Mouse (Mus musculus) neural tube, embryonic 15.5 days (tissue): Measurements from ENCODE around the gene Rdh1. TPM values are rescaled to one million over a fixed set of nuclear protein-coding genes. Genes with fewer than 3 reads are reported as not detected.

Experiments used
- ATAC-seq: fragments of 200-750 bp; cut with Nextera tagmentation; 2 replicates; pipeline ENCODE4 v1.8.0; 2017; ENCODE audit warnings: mild to moderate bottlenecking, moderate TSS enrichment, moderate library complexity; ENCODE audit not compliant: low FRiP score
- H3K27ac ChIP-seq: fragments of 300-500 bp; sonication (generic); replicated peaks from 2 replicates; pipeline ENCODE4 v1.5.1; 2015; ENCODE audit warnings: mild to moderate bottlenecking, inconsistent platforms
- H3K27me3 ChIP-seq: fragments of 300-500 bp; sonication (generic); replicated peaks from 2 replicates; pipeline ENCODE4 v1.6.1; 2015; ENCODE audit warnings: inconsistent platforms
- H3K36me3 ChIP-seq: fragments of 300-500 bp; sonication (generic); 2 replicates; pipeline ENCODE4 v1.6.1; 2015; ENCODE audit warnings: inconsistent platforms
- H3K4me1 ChIP-seq: fragments of 300-500 bp; sonication (generic); 2 replicates; pipeline ENCODE4 v1.6.1; 2015; ENCODE audit warnings: inconsistent platforms
- H3K4me2 ChIP-seq: fragments of 300-500 bp; sonication (generic); 2 replicates; pipeline ENCODE4 v1.6.1; 2015; ENCODE audit warnings: inconsistent platforms, mild to moderate bottlenecking, moderate library complexity
- H3K4me3 ChIP-seq: fragments of 300-500 bp; sonication (generic); replicated peaks from 2 replicates; pipeline ENCODE4 v1.5.1; 2015; ENCODE audit warnings: mild to moderate bottlenecking, inconsistent platforms
- H3K9ac ChIP-seq: fragments of 300-500 bp; sonication (generic); replicated peaks from 2 replicates; pipeline ENCODE4 v1.6.1; 2015; ENCODE audit warnings: mild to moderate bottlenecking, inconsistent platforms
- H3K9me3 ChIP-seq: fragments of 300-500 bp; sonication (generic); replicated peaks from 2 replicates; pipeline ENCODE4 v1.6.1; 2016; ENCODE audit warnings: inconsistent platforms
- WGBS: fragments of 180-500 bp; shearing (Covaris S2); methylation state at CpG from one replicate; pipeline ENCODE4 v1.1.7; 2015; ENCODE audit warnings: mixed read lengths; 5-methylcytosine and 5-hydroxymethylcytosine counted together
- polyA plus RNA-seq: library from polyadenylated mRNA; unstranded; fragments of >200 nt; fragmentation: Nextera tagmentation; extraction: Ambion mirVana; gene quantifications from 2 replicates; pipeline ENCODE4 v1.2.1, GENCODE M21; 2015

The Rdh1 gene
- not detected in 2 replicates for polyA plus RNA-seq

DNA sequence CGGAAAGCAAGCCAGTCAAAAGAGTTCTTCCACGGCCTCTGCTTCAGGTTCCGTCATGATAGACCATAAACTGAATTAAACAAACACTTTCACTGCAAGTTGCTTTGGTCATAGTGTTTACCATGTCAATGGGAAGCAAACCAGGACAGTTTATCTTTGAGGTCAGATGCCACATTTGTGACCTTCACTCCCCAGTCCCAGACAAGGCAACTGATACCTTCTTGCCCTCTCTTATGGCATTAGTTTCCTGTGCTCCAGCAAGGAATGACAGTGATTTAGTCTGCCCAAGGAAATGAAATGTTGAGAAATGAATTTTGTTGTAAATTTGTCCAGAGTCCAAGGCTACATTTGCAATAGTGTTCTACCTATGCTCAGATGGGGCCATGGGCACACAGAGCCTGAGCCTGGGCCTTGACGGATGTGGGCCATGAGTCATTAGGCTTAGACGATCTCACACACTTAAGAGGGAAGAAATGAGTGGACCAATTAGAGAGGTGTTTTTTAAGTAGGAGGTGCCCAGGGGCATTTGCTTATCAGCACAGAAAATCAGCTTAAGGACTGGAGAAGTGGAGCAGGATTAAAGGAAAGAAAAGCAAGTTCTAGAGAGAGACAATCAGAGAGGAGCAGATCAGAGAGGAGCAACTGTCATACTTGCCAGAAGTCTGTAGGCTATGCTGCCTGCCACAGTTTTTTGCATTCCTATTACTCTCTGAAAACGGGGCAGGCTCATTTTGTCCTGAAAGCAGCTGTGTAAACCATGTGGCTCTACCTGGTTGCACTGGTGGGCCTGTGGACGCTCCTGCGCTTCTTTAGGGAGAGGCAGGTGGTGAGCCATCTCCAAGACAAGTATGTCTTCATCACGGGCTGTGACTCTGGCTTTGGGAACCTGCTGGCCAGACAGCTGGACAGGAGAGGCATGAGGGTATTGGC lies at the start of gene Rdh1, which contains the start of gene Rdh16f1:
TSS of gene Rdh1 (plus strand) at position 541 of the 930 bp plus-strand sequence.
TSS of gene Rdh16f1 (plus strand) at position 607 of the 930 bp plus-strand sequence.
- Histone ChIP-seq H3K4me3 (no peak within 1 kb of the TSS), H3K36me3 (no peaks in the 10 kb centered on the region), H3K9ac (no peak within 1 kb of the TSS), H3K4me2 (no peak within 1 kb of the TSS), H3K9me3 (no peaks in the 10 kb centered on the region), H3K4me1 (no peaks in the 10 kb centered on the region), H3K27me3 (no peaks in the 10 kb centered on the region), H3K27ac (no peak within 1 kb of the TSS)
- WGBS = 77% methylated on average over 9 of the region's 9 CpGs
- ATAC-seq = no peak

DNA sequence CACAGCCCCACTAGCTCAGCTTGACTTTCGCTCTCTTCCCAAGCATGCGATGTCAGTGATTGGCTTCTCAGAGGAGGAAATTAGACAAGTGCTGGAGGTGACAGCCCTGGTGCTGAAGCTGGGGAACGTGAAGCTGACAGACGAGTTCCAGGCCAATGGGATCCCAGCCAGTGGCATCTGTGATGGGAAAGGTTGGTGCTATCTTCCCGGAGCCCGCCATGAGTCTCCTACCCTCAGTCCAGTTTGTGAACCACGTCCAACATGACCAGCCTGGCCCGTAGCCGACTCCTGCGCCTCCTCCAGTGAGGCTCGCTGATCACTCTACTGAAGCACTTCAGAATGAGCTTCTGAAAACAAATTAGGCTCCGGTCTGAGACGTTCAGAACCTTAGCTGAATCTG lies 49.2 kb upstream of the Rdh1 start:
- Histone ChIP-seq H3K4me1 (no peaks in the 10 kb centered on the region), H3K9ac (no peak overlapping the region), H3K4me3 (no peak overlapping the region), H3K27me3 (no peaks in the 10 kb centered on the region), H3K9me3 (no peaks in the 10 kb centered on the region), H3K27ac (no peak overlapping the region), H3K36me3 (no peaks in the 10 kb centered on the region), H3K4me2 (no peak overlapping the region)
- ATAC-seq = no peak
- WGBS = 86% methylated on average over 13 of the region's 13 CpGs

DNA sequence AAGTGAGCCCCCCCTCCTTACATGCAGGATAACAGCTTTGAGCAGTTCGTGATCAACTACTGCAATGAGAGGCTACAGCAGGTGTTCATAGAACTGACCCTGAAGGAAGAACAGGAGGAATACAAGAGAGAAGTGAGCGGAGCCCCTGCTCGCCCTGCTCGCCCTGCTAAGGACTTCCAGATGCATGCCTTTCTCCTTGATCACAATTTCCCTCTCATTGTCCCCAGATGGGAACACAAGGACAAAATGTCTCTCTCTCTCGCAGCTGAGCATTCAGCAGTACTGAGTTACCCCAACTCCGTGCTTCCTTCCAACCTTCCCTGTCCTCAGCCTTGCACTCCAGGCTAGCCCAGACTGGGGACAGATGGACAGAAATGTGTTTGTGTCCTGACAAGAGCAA lies 46.8 kb upstream of the Rdh1 start:
- Histone ChIP-seq H3K9me3 (no peaks in the 10 kb centered on the region), H3K4me1 (no peaks in the 10 kb centered on the region), H3K36me3 (no peaks in the 10 kb centered on the region), H3K27me3 (no peaks in the 10 kb centered on the region), H3K9ac (no peak overlapping the region), H3K4me2 (no peak overlapping the region), H3K4me3 (no peak overlapping the region), H3K27ac (no peak overlapping the region)
- 78% methylated on average over 6 of the region's 6 CpGs for WGBS
- ATAC-seq = no peak

DNA sequence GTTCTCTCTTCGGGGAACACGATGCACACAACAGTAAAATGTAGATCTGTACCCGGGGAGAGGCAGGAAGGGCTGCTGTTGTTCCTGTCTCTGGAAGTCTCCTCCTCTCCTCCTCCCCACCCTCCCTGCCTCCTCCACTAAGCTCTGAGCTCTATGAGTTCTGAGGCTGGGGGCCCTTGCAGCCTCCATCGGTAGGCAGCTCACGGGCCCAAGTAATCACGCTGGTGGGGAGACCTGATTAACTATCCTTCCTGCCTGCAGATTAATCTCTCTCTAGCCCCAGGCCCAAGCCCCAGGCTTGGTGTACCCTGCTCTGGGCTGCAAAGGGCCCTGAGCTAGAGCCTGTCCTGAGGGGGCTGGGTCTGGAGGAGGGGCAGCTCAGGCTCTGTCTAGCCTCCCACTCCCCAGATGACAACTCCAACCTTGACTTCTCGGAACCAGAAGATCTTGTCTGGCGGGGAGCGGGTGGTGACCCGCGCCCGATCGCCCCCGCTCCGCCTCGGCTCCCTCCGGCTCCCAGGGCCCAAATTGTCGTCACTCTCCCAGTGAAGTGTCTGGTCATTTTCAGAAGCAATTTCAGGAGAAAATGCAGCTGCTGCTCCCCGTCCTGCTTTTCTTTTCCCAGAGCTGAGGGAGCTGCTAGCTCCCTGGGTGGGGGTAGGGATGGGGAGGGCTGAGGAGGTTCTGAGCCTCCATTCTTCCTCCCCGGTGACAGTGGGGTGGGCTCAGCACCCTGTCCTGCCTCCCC lies 37.7 kb upstream of the Rdh1 start:
- Histone ChIP-seq H3K27ac (no peak overlapping the region), H3K36me3 (no peaks in the 10 kb centered on the region), H3K4me1 (peaks cover 18% of the 10 kb centered on the region), H3K9me3 (no peaks in the 10 kb centered on the region), H3K27me3 (0 out of 2 replicates have a peak, but pooled peaks cover 8% of the 10 kb centered on the region), H3K4me2 (peak overlapping the region; percentile 30), H3K4me3 (no peak overlapping the region), H3K9ac (peak overlapping the region; percentile 2; the same call in 1 of the 2 replicates)
- WGBS = 11% methylated on average over 20 of the region's 20 CpGs
- peak; percentile 39; the same call in 1 of the 2 replicates for ATAC-seq

DNA sequence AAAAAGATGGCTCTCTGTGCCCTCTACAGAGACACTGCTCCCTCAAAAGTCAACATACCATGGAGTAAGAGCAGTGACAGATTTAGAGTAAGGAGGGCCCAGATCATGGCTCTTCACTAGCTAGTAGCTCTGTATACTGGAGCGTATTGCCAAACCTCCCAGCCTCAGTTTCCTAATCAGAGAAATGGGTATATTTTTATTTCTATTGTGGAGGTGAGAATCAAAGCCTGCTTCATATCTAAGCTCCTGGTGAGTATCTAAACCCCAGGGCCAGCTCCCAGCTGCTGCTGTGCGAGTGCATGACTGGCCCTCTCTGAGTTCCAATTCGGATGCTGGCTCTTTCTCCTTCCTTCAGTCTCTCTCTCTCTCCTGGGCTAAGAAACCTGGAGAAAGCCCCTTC lies 35.3 kb upstream of the Rdh1 start, which contains the start of gene Tac2:
TSS of gene Tac2 (plus strand) at position 301 of the 400 bp plus-strand sequence.
- no peak within 1 kb of the TSS for H3K9ac ChIP-seq
- H3K27ac ChIP-seq = no peak within 1 kb of the TSS
- no peaks in the 10 kb centered on the region for H3K36me3 ChIP-seq
- 87% methylated on average over 3 of the region's 3 CpGs for WGBS
- H3K4me1 ChIP-seq = peaks cover 18% of the 10 kb centered on the region
- ATAC-seq = no peak
- H3K27me3 ChIP-seq = 0 out of 2 replicates have a peak, but pooled peaks cover 8% of the 10 kb centered on the region
- no peak within 1 kb of the TSS for H3K4me2 ChIP-seq
- H3K4me3 ChIP-seq = no peak within 1 kb of the TSS
- H3K9me3 ChIP-seq = no peaks in the 10 kb centered on the region

DNA sequence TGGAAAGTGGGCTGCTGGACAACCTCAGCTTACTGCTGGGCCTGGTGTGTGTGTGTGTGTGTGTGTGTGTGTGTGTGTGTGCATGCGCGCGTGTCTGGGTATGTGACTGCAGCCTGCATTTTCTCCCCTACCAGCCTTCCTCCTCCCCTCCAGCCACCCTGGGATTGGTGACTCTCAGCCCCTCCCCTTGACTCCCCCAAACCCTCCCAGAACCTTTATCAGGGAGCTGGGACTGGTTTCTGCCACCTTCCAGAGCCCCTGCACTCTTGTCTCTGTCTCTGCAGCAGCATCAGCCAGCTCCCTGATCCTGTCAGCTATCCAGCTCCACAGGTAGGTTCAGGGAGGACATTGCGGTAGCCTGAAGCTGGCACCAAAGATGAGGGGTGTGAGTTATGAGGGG lies 34.4 kb upstream of the Rdh1 start:
- Histone ChIP-seq H3K4me1 (peaks cover 21% of the 10 kb centered on the region), H3K27ac (no peak overlapping the region), H3K9ac (no peak overlapping the region), H3K36me3 (no peaks in the 10 kb centered on the region), H3K4me3 (no peak overlapping the region), H3K9me3 (no peaks in the 10 kb centered on the region), H3K4me2 (no peak overlapping the region), H3K27me3 (0 out of 2 replicates have a peak, but pooled peaks cover 8% of the 10 kb centered on the region)
- ATAC-seq = no peak
- 83% methylated on average over 4 of the region's 4 CpGs for whole genome bisulfite sequencing

DNA sequence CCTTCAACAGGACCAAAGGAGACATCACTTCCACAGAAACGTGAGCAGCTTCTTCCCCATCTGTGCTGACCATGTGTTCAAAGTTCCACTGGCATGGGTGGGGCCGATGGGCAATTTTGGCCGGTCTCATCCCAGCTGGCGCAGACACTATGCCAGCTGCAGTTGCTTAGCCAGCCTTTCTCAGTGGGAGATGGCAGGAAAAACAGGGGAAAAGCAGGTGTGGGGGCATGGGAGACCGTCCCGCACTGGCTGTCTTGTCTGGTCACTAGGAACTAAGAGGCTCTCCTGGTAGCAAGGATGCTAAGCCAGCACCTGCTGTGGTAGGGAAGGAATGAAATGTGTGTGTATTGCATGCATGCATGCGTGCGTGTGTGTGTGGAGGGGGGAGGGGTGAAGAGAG lies 31.1 kb upstream of the Rdh1 start:
- H3K36me3 ChIP-seq = no peaks in the 10 kb centered on the region
- H3K27ac ChIP-seq = no peak overlapping the region
- no peak overlapping the region for H3K4me3 ChIP-seq
- H3K9me3 ChIP-seq = no peaks in the 10 kb centered on the region
- H3K4me2 ChIP-seq = no peak overlapping the region
- H3K27me3 ChIP-seq = 0 out of 2 replicates have a peak, but pooled peaks cover 6% of the 10 kb centered on the region
- H3K9ac ChIP-seq = no peak overlapping the region
- WGBS = 67% methylated on average over 8 of the region's 8 CpGs
- ATAC-seq = no peak
- peaks cover 14% of the 10 kb centered on the region for H3K4me1 ChIP-seq

DNA sequence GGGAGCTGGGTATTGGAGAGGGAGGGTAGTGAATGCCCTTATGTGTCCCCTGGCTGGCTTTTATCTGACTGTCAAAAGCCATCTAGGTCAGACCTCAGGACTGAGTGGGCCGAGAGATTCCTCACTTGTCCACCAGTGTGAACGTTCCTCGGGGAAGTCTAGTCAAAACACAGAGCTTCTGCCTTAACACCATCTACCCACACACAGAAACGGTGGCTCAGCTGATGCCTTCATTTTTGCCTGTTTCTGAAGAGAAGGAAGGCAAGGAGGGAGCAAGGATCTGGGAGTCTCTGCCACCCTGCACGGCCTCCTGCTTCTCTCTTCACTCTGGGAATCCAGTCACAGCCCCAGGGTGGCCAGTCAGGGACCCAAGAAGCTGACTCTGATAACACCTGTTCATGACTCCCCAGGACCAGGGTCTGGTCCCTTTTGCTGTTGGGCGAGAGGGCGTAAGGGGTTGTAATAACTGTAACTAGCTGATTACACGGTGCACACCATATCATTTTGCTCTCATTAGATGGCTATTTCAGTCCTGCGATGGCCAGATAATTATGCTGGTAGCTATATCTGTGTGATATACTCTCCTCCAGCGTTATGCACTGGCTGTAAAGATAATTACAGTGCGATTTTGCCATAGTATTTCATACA lies 29.1 kb upstream of the Rdh1 start:
- Histone ChIP-seq H3K4me1 (peaks cover 14% of the 10 kb centered on the region), H3K9ac (no peak overlapping the region), H3K4me2 (no peak overlapping the region), H3K4me3 (no peak overlapping the region), H3K27me3 (0 out of 2 replicates have a peak, but pooled peaks cover 3% of the 10 kb centered on the region), H3K36me3 (no peaks in the 10 kb centered on the region), H3K27ac (peak overlapping the region; percentile 57), H3K9me3 (no peaks in the 10 kb centered on the region)
- WGBS = 46% methylated on average over 11 of the region's 11 CpGs
- peak; percentile 57; the same call in 1 of the 2 replicates for ATAC-seq

DNA sequence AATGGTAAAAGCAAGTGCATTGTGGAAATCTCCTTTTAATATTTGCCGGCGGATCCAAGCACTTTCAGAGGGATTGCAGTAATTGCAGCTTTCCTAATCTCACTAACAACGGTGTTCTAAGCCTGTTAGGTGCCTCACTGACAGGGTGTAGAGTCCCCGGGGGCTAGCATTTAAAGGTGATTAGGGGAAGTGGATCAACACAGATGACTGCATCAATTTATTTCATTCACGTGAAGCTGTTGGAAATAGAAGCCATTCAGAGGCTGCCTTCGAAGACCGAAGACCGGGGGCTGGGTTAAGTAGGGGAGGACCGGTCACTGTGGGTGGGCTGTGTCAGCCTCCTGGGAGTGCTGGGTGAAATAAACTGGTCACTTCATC lies 28.6 kb upstream of the Rdh1 start:
- H3K36me3 ChIP-seq = no peaks in the 10 kb centered on the region
- H3K4me3 ChIP-seq = no peak overlapping the region
- WGBS = 22% methylated on average over 9 of the region's 9 CpGs
- no peaks in the 10 kb centered on the region for H3K9me3 ChIP-seq
- no peak overlapping the region for H3K9ac ChIP-seq
- no peak for ATAC-seq
- H3K27me3 ChIP-seq = 0 out of 2 replicates have a peak, but pooled peaks cover 3% of the 10 kb centered on the region
- peaks cover 14% of the 10 kb centered on the region for H3K4me1 ChIP-seq
- peak overlapping the region; percentile 25; the same call in 1 of the 2 replicates for H3K27ac ChIP-seq
- no peak overlapping the region for H3K4me2 ChIP-seq

DNA sequence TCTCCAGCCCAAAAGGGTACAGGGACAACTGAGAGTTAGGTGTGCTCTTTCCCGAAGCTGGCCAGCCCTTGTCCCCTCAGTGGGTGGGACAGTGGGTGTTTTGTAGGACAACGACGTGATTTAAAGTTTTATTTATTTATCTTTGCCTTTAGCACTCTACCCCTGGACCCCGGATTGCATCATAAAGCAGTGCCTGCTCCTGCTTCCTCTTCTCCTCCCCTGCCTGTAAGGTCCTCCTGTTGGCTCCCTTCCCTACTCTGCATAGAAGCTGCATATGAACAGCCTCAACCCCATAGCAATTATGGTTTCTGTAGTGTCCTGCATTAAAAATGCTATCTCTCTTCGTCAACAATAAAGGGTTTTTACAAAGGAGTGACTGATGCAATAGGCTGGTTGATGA lies 28.1 kb upstream of the Rdh1 start:
- no peak for ATAC-seq
- no peak overlapping the region for H3K9ac ChIP-seq
- peaks cover 14% of the 10 kb centered on the region for H3K4me1 ChIP-seq
- no peaks in the 10 kb centered on the region for H3K36me3 ChIP-seq
- WGBS = 24% methylated on average over 5 of the region's 5 CpGs
- no peak overlapping the region for H3K4me3 ChIP-seq
- 0 out of 2 replicates have a peak, but pooled peaks cover 3% of the 10 kb centered on the region for H3K27me3 ChIP-seq
- no peak overlapping the region for H3K4me2 ChIP-seq
- no peaks in the 10 kb centered on the region for H3K9me3 ChIP-seq
- peak overlapping the region; percentile 25; the same call in 1 of the 2 replicates for H3K27ac ChIP-seq

DNA sequence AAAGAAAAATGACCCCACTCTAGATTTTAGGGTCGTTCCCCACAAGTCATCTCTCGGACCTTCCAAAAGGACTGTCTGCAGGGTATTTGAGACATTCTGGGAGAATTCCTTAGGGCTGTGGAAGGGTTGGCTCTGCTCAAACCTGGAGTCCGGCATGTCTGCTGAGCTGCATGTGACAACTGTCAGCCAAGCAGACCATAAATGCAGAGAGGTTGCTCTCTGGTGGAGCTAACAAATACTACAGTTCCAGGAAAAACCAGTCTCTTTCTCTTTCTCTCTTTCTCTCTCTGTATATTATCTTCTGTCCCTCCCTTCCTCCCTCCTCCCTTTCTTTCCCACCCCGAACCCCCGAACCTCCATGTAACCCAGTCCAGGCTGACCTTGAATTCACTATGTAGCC lies 25.1 kb upstream of the Rdh1 start:
- Histone ChIP-seq H3K4me1 (peaks cover 14% of the 10 kb centered on the region), H3K9ac (no peak overlapping the region), H3K4me2 (no peak overlapping the region), H3K36me3 (no peaks in the 10 kb centered on the region), H3K27me3 (0 out of 2 replicates have a peak, but pooled peaks cover 3% of the 10 kb centered on the region), H3K9me3 (no peaks in the 10 kb centered on the region), H3K27ac (no peak overlapping the region), H3K4me3 (no peak overlapping the region)
- ATAC-seq = 0 out of 2 replicates have a peak, but pooled peaks have one; percentile 24
- WGBS = 45% methylated on average over 5 of the region's 5 CpGs
